Mouse (Mus musculus) cortical plate, adult 2 months (tissue): ENCODE measurements at regions not wholly inside any gene's neighbourhood (a gene's known extent, or its start where the extent isn't known, plus 50 kb on each side); places are given as distances from the start of the nearest gene placed in this dataset.

Experiments used
- CTCF ChIP-seq: fragments of 200-500 bp; IDR thresholded peaks from 2 replicates; pipeline ENCODE4 v1.5.1; 2011; ENCODE audit warnings: mild to moderate bottlenecking, control low read depth, low read length; ENCODE audit not compliant: insufficient read depth; ENCODE audit errors: extremely low read depth
- POLR2A ChIP-seq: fragments of 200-500 bp; IDR thresholded peaks from 2 replicates; pipeline ENCODE4 v1.6.1; 2011; ENCODE audit warnings: mild to moderate bottlenecking, low read length, control low read depth; ENCODE audit not compliant: insufficient read depth; ENCODE audit errors: extremely low read depth

DNA sequence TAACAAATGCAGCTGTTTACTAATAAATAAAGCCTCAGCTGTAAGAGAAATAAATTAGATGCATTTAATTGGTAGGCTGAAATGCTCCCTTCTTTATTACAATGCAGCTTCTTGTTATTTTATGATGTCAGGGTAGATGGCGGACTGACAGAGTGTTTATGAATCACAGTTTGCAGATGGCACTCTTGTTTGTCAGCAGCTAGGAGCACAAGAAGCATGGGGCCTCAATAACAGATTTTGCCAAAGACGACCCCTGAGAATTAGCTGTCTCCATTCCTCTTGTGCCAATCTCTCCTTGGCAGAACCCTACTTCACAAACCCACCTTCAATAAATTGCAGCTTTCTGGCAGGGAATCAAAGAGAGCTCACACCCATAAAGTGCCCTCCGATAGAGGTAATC, 194.9 kb upstream of the Gm12695 start:
- TF ChIP-seq POLR2A (no peak), CTCF (no peak)
